Mouse (Mus musculus) MEL (cell line): ENCODE measurements around the gene Kif26b.

Experiments used
- CTCF ChIP-seq, 3 experiments: IDR thresholded peaks in 2 of 3; conservative IDR thresholded peaks in 1 of 3; 2 replicates each; pipeline ENCODE4 v1.5.1; 2011 to 2012; ENCODE audit warnings: low read length in 3 of 3, low read depth in 2 of 3, mild to moderate bottlenecking in 2 of 3, improper control_type of control experiment in 1 of 3, inconsistent platforms in 1 of 3, mixed read lengths in 1 of 3, moderate library complexity in 1 of 3; ENCODE audit not compliant: control insufficient read depth in 1 of 3, insufficient read depth in 1 of 3, poor library complexity in 1 of 3, severe bottlenecking in 1 of 3
- E2F4 ChIP-seq: IDR thresholded peaks from 2 replicates; pipeline ENCODE4 v1.6.1; 2011; ENCODE audit warnings: low read depth, low read length, improper control_type of control experiment, borderline replicate concordance
- EP300 ChIP-seq, 2 experiments: IDR thresholded peaks; 2 replicates each; pipeline ENCODE4 v1.6.1; 2011; ENCODE audit warnings: improper control_type of control experiment in 2 of 2, low read length in 2 of 2, low read depth in 1 of 2, mild to moderate bottlenecking in 1 of 2
- MAX ChIP-seq: IDR thresholded peaks from 2 replicates; pipeline ENCODE4 v1.6.1; 2011; ENCODE audit warnings: low read length, improper control_type of control experiment
- MYC ChIP-seq: IDR thresholded peaks from 2 replicates; pipeline ENCODE4 v1.6.1; 2011; ENCODE audit warnings: low read depth, mild to moderate bottlenecking, low read length, improper control_type of control experiment, moderate library complexity
- NRF1 ChIP-seq: IDR thresholded peaks from 2 replicates; pipeline ENCODE4 v1.6.1; 2014; ENCODE audit warnings: low read depth, mild to moderate bottlenecking, inconsistent platforms, low read length, improper control_type of control experiment, moderate library complexity; ENCODE audit not compliant: poor library complexity, insufficient read depth, severe bottlenecking
- POLR2A ChIP-seq, 2 experiments: IDR thresholded peaks; 2 replicates each; pipeline ENCODE4 v1.6.1; 2011 to 2012; ENCODE audit warnings: low read length in 2 of 2, mild to moderate bottlenecking in 2 of 2, control low read depth in 1 of 2, improper control_type of control experiment in 1 of 2, low read depth in 1 of 2, moderate library complexity in 1 of 2; ENCODE audit not compliant: control insufficient read depth in 1 of 2, insufficient read depth in 1 of 2, poor library complexity in 1 of 2
- POLR2AphosphoS2 ChIP-seq: IDR thresholded peaks from 2 replicates; pipeline ENCODE4 v1.6.1; 2011; ENCODE audit warnings: low read length, improper control_type of control experiment
- TAL1 ChIP-seq: IDR thresholded peaks from 2 replicates; pipeline ENCODE4 v1.6.1; 2012; ENCODE audit warnings: mild to moderate bottlenecking, inconsistent platforms, low read length, moderate library complexity, mixed read lengths

DNA sequence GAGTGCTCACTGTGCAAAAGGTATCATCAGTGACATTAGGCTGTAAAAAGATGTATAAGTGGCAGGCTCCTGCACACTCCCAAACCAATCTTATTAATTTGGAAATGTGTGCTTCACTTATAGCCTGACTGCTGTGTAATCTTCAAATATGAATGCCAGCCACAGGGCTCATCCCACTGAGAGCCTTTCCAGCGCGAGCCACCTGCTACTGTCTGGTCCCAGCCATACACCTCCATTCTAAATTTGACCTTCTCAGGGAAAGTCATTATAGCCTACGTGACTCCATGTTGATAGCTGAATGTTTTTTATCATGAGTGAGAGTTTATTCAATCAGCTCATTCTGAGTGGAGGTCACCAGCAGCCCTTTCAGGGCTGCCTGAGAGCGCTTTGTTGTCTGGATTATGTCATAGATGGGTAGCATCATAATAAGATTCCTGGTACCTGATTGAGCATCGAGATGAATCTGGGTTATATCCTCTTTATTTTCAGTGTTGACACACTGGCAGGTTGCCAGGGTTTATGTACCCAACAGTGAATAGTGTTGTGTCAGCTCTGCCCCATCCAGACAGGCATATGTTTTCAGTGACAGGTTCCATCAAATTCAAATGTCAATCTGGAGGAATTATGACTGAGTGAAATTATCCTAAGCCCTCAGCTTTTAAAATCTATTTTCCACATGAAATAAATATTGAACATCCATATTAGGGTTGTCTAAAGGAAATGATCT lies 319.6 kb downstream of the Kif26b start:
- no peak for TF ChIP-seq MAX
- TF ChIP-seq CTCF (IDR thresholded peaks at IDR 0.05 in 2 of 3, conservative IDR thresholded peaks at IDR 0.05 in 1 of 3; ENCODE audit: control insufficient read depth in 1 of 3, insufficient read depth in 1 of 3, low read depth in 2 of 3, low read length in 3 of 3, poor library complexity in 1 of 3, severe bottlenecking in 1 of 3), result no peak
- no peak for TF ChIP-seq EP300 (IDR thresholded peaks at IDR 0.05; ENCODE audit: low read depth in 1 of 2, low read length in 2 of 2)
- no peak for TF ChIP-seq NRF1
- TF ChIP-seq POLR2AphosphoS2, result no peak
- no peak for TF ChIP-seq POLR2A (IDR thresholded peaks at IDR 0.05; ENCODE audit: control insufficient read depth in 1 of 2, insufficient read depth in 1 of 2, low read depth in 1 of 2, low read length in 2 of 2, poor library complexity in 1 of 2)
- no peak for TF ChIP-seq E2F4
- no peak for TF ChIP-seq MYC
- no peak for TF ChIP-seq TAL1
